Mouse (Mus musculus) cerebellum, adult (tissue): Measurements from ENCODE around the gene Ccr9.

Source experiments
- ATAC-seq: cut with Nextera tagmentation; 2 replicates; pipeline ENCODE4 v1.9.2; 2017; ENCODE audit warnings: mild to moderate bottlenecking, moderate library complexity, mixed read lengths; ENCODE audit not compliant: insufficient number of reproducible peaks, low FRiP score, low TSS enrichment

Gene Ccr9

GRCm38 (mm10) chr9:123788855-123789529 is 110.8 kb downstream of the Ccr9 start:
- no peak for ATAC-seq

- peak; percentile 15; the same call in 1 of the 2 replicates for ATAC-seq
These were observed 117.9 kb downstream of the Ccr9 start for GRCm38 (mm10) chr9:123796174-123796573.

- no peak for ATAC-seq
These were observed 123.3 kb downstream of the Ccr9 start for GRCm38 (mm10) chr9:123801527-123801926.

GRCm38 (mm10) chr9:123802421-123802820 is 124.2 kb downstream of the Ccr9 start:
- no peak for ATAC-seq

- ATAC-seq, result no peak
These were observed 124.7 kb downstream of the Ccr9 start for GRCm38 (mm10) chr9:123802896-123803295.

- ATAC-seq, result no peak
These were observed 127.0 kb downstream of the Ccr9 start for GRCm38 (mm10) chr9:123805241-123805640.

- ATAC-seq, result no peak
These were observed 128.0 kb downstream of the Ccr9 start, which contains the start of gene Cxcr6 for GRCm38 (mm10) chr9:123806267-123806666. TSS of gene Cxcr6 (plus strand) at chr9:123806475.

GRCm38 (mm10) chr9:123808583-123808982 is 130.3 kb downstream of the Ccr9 start:
- no peak for ATAC-seq

GRCm38 (mm10) chr9:123811831-123812230 is 133.6 kb downstream of the Ccr9 start:
- ATAC-seq, result no peak

GRCm38 (mm10) chr9:123814326-123814725 is 136.1 kb downstream of the Ccr9 start:
- no peak for ATAC-seq

- 0 out of 2 replicates have a peak, but pooled peaks have one; percentile 49 for ATAC-seq
These were observed 136.6 kb downstream of the Ccr9 start for GRCm38 (mm10) chr9:123814821-123815220.

GRCm38 (mm10) chr9:123815444-123815843 is 137.2 kb downstream of the Ccr9 start:
- no peak for ATAC-seq

- ATAC-seq, result no peak
These were observed 137.8 kb downstream of the Ccr9 start for GRCm38 (mm10) chr9:123815996-123816395.

- ATAC-seq, result no peak
These were observed 140.4 kb downstream of the Ccr9 start for GRCm38 (mm10) chr9:123818601-123819000.

GRCm38 (mm10) chr9:123826631-123827030 is 148.4 kb downstream of the Ccr9 start:
- no peak for ATAC-seq

- peak; percentile 77 for ATAC-seq
These were observed 150.7 kb downstream of the Ccr9 start for GRCm38 (mm10) chr9:123828916-123829315.
